In genomic region chr17:56350694-56351093, GRCm38 (mm10) we compare ENCODE assay signal across 7 mouse cellular contexts. TPM values are rescaled to one million over a fixed set of nuclear protein-coding genes. Genes with fewer than 3 reads are reported as not detected.
DNase-seq lines count a peak whose midpoint lies in the region; ATAC-seq and TF ChIP-seq lines count a peak whose summit lies in the region.

No protein-coding gene starts in this region.

- H3K9ac ChIP-seq in midbrain, embryonic 12.5 days (replicated peaks), result no peak overlapping the region

- H3K27ac ChIP-seq in midbrain, embryonic 12.5 days (replicated peaks), result no peak overlapping the region
- no peak overlapping the region for H3K27ac ChIP-seq in small intestine, adult 2 months (ENCODE audit: insufficient read depth, low read depth, low read length)

- H3K4me1 ChIP-seq in midbrain, embryonic 12.5 days, result peaks cover 10% of the 10 kb centered on the region
- H3K4me1 ChIP-seq in small intestine, adult 2 months (ENCODE audit: control insufficient read depth, insufficient read depth, insufficient read length, low read length), result no peaks in the 10 kb centered on the region

- no peak overlapping the region for H3K4me2 ChIP-seq in midbrain, embryonic 12.5 days (replicated peaks)

- WGBS in midbrain, embryonic 12.5 days, result 33% methylated on average over 2 of the region's 2 CpGs
- WGBS in small intestine, adult 2 months, result 24% methylated on average over 2 of the region's 2 CpGs

- peak; percentile 81 to 83 for DNase-seq in adrenal gland, adult 18-20 months (ENCODE audit: low spot score in 2 of 2)
- peak; percentile 74 for DNase-seq in embryo, embryonic 10 days (ENCODE audit: low spot score)
- DNase-seq in gastrocnemius, postnatal 25 days, result peak; percentile 65
- DNase-seq in left cerebral cortex, postnatal 36 days (ENCODE audit: low spot score in 2 of 2), result peak; percentile 62 to 71

- no peaks in the 10 kb centered on the region for H3K27me3 ChIP-seq in midbrain, embryonic 12.5 days
- no peaks in the 10 kb centered on the region for H3K27me3 ChIP-seq in small intestine, adult 2 months (ENCODE audit: control insufficient read depth, insufficient read depth, low read length)

- TF ChIP-seq POLR2A in small intestine, adult 2 months (IDR thresholded peaks at IDR 0.05; ENCODE audit: low read depth, low read length), result no peak; the same call in 1 of the 2 replicates

- H3K36me3 ChIP-seq in midbrain, embryonic 12.5 days, result peaks cover 43% of the 10 kb centered on the region
- peaks cover 25% of the 10 kb centered on the region for H3K36me3 ChIP-seq in small intestine, adult 2 months (ENCODE audit: control insufficient read depth, insufficient read depth, low read length)

- H3K9me3 ChIP-seq in midbrain, embryonic 12.5 days, result no peaks in the 10 kb centered on the region

- intact Hi-C loops in left cerebral cortex, postnatal 36 days (cut with DNase I), result loop anchor here (5.0 kb wide), 1 partner anchor 63 kb away; no protein-coding TSS in a partner anchor

- peak; percentile 82 for ATAC-seq in inflammation-experienced regulatory T-cells, adult 6 months
- peak; percentile 24 for ATAC-seq in midbrain, embryonic 12.5 days (ENCODE audit: low FRiP score, low read depth)

- peak; percentile 79; the same call in 1 of the 2 replicates for TF ChIP-seq CTCF in small intestine, adult 2 months (IDR thresholded peaks at IDR 0.05; ENCODE audit: extremely low read depth, insufficient read length, insufficient replicate concordance, low read depth, low read length)

- no peak overlapping the region for H3K4me3 ChIP-seq in midbrain, embryonic 12.5 days
- H3K4me3 ChIP-seq in small intestine, adult 2 months (ENCODE audit: low read depth, low read length), result no peak overlapping the region

RNA-seq across cellular contexts. Expression of gene Kdm4b, which starts 24.8 kb away (rescaled TPM):
- total RNA-seq in adrenal gland, adult 18-20 months (2021), result 10 to 100 TPM; 31.9 to 39.9 TPM
- total RNA-seq in gastrocnemius, postnatal 25 days (2021), result 10 to 100 TPM; 21.5 to 22.6 TPM
- 1 to 10 TPM; 3.2 to 8.4 (median 8.0) TPM for polyA plus RNA-seq in inflammation-experienced regulatory T-cells, adult 6 months (2017; shearing (Covaris generic))
- 10 to 100 TPM; 64.4 to 78.3 TPM for total RNA-seq in left cerebral cortex, postnatal 36 days (2021)
- polyA plus RNA-seq in midbrain, embryonic 12.5 days (2016; fragmentation: Nextera tagmentation; extraction: Ambion mirVana), result 75.1 and 80.4 TPM in 2 replicates
- 20.5 and 38.3 TPM in 2 replicates for polyA plus RNA-seq in small intestine, adult 2 months (2012; rRNA removed)

RNA-seq across cellular contexts. Expression of gene Uhrf1, which starts 47.6 kb away (rescaled TPM):
- total RNA-seq in adrenal gland, adult 18-20 months (2021), result 1 to 10 TPM; 1.8 to 3.1 TPM
- total RNA-seq in gastrocnemius, postnatal 25 days (2021), result 1 to 10 TPM; 2.6 to 2.7 TPM
- polyA plus RNA-seq in inflammation-experienced regulatory T-cells, adult 6 months (2017; shearing (Covaris generic)), result 10 to 100 TPM in 1 of 3 experiments, 1 to 10 TPM in 2; 7.1 to 60.4 (median 9.6) TPM
- 1 to 10 TPM in 1 of 2 experiments, under 1 TPM in 1; 0.82 to 1.3 TPM for total RNA-seq in left cerebral cortex, postnatal 36 days (2021)
- polyA plus RNA-seq in midbrain, embryonic 12.5 days (2016; fragmentation: Nextera tagmentation; extraction: Ambion mirVana), result 161 and 166 TPM in 2 replicates
- polyA plus RNA-seq in small intestine, adult 2 months (2012; rRNA removed), result 7.6 and 16.3 TPM in 2 replicates

RNA-seq across cellular contexts. Expression of gene Arrdc5, which starts 50.6 kb away (rescaled TPM):
- not detected for total RNA-seq in adrenal gland, adult 18-20 months (2021)
- not detected for total RNA-seq in gastrocnemius, postnatal 25 days (2021)
- polyA plus RNA-seq in inflammation-experienced regulatory T-cells, adult 6 months (2017; shearing (Covaris generic)), result not detected
- not detected for total RNA-seq in left cerebral cortex, postnatal 36 days (2021)
- polyA plus RNA-seq in midbrain, embryonic 12.5 days (2016; fragmentation: Nextera tagmentation; extraction: Ambion mirVana), result not detected in 2 replicates
- polyA plus RNA-seq in small intestine, adult 2 months (2012; rRNA removed), result not detected in 2 replicates

RNA-seq across cellular contexts. Expression of gene Plin3, which starts 58.0 kb away (rescaled TPM):
- 10 to 100 TPM; 66.0 to 84.7 TPM for total RNA-seq in adrenal gland, adult 18-20 months (2021)
- total RNA-seq in gastrocnemius, postnatal 25 days (2021), result 10 to 100 TPM; 35.3 to 39.1 TPM
- polyA plus RNA-seq in inflammation-experienced regulatory T-cells, adult 6 months (2017; shearing (Covaris generic)), result 10 to 100 TPM; 25.6 to 28.7 (median 25.6) TPM
- total RNA-seq in left cerebral cortex, postnatal 36 days (2021), result 10 to 100 TPM in 1 of 2 experiments, 1 to 10 TPM in 1; 9.3 to 10.1 TPM
- polyA plus RNA-seq in midbrain, embryonic 12.5 days (2016; fragmentation: Nextera tagmentation; extraction: Ambion mirVana), result 28.9 and 29.0 TPM in 2 replicates
- 137 and 299 TPM in 2 replicates for polyA plus RNA-seq in small intestine, adult 2 months (2012; rRNA removed)
